ENCODE assay signal across 12 mouse cellular contexts in the genomic region with DNA sequence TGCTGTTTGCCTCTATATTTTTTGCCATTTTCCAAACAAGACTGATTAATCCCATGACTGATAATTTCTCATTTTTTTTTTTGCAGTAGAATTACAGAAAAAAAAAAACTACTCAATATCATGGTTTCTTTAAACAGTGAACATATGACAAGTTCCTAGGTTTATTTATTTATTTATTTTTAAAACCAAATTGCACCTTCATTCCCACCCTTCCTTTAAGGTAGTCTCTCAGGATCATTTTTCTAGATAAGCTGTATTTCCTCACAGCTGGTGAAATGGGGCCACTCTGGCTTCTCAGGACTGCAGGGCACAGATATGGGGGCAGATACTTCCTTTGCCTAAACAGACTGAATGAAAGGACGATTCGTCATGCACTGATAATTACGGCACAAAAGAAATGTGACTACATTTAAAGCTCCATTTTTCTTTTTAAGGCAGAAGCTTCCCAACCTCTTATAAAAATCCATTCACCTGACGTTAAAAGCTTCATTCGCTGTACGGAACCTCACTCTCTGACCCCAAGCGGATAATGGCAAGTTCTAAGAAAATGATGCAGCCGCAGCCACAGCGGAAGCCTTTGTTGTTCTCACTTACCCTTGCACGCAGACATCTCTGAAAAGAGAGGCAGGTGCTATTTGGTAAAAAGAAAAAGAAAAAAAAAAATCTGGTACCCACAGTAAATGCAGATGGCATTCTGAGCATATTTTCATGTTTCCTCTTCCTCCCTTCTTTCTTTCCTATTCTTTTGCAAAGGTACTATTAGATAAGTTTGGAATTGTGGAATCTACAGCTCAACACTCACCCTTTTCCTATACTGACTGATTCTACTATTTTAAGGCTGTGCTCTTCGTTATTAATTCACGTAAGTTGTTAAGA.
A peak's percentile ranks its signal among the peaks of the same experiment; 100 is the strongest.
DNase-seq lines count a peak whose midpoint lies in the region; ATAC-seq and TF ChIP-seq lines count a peak whose summit lies in the region.
"Had no signal": no experiment of that assay in that cellular context is flagged by ENCODE, and none has a peak within 500 bp of the region (broad histone marks: within the 10 kb centered on the region; RNA-seq: fewer than 3 reads in every experiment).

No protein-coding gene starts in this region.

- H3K36me3 ChIP-seq in heart, embryonic 12.5 days, result no peaks in the 10 kb centered on the region
- no peaks in the 10 kb centered on the region for H3K36me3 ChIP-seq in hindbrain, embryonic 16.5 days (ENCODE audit: control insufficient read depth, insufficient read depth, low read length)
- H3K36me3 ChIP-seq: stomach, embryonic 15.5 days had no signal

- TF ChIP-seq POLR2A in brain, embryonic 14.5 days (IDR thresholded peaks at IDR 0.05; ENCODE audit: borderline replicate concordance, extremely low read depth, insufficient read depth, insufficient read length, poor library complexity, severe bottlenecking), result no peak

- no peak for DNase-seq in heart, postnatal 14 days
- DNase-seq in brain, embryonic 14.5 days (ENCODE audit: low read depth), result peak; percentile 81
- peak; percentile 48 for DNase-seq in naive thymus-derived CD4-positive, alpha-beta T cell, adult 2 months (ENCODE audit: low read depth)
- no peak for DNase-seq in adipocyte (ENCODE audit: low spot score)
- DNase-seq in gastrocnemius, postnatal 14 days, result no peak
- no peak for DNase-seq in urinary bladder, postnatal 10 days (ENCODE audit: low spot score)
- DNase-seq: kidney, adult 11 months; lung, postnatal 36 days had no signal

- no peak overlapping the region for H3K9ac ChIP-seq in heart, embryonic 12.5 days
- peak overlapping the region; percentile 53 for H3K9ac ChIP-seq in hindbrain, embryonic 16.5 days (ENCODE audit: low read depth, low read length)
- H3K9ac ChIP-seq: stomach, embryonic 15.5 days had no signal

- 0 out of 2 replicates have a peak overlapping the region, but pooled peaks have one; percentile 29 for H3K4me2 ChIP-seq in heart, embryonic 12.5 days
- H3K4me2 ChIP-seq in hindbrain, embryonic 16.5 days (ENCODE audit: low read length), result peak overlapping the region; percentile 59
- H3K4me2 ChIP-seq: stomach, embryonic 15.5 days had no signal

- H3K27ac ChIP-seq in heart, embryonic 12.5 days (ENCODE audit: poor library complexity, severe bottlenecking), result no peak overlapping the region
- H3K27ac ChIP-seq in hindbrain, embryonic 16.5 days (ENCODE audit: low read depth, low read length), result peak overlapping the region; percentile 54
- H3K27ac ChIP-seq: stomach, embryonic 15.5 days had no signal

- H3K27me3 ChIP-seq in heart, embryonic 12.5 days (replicated peaks), result no peaks in the 10 kb centered on the region
- H3K27me3 ChIP-seq in hindbrain, embryonic 16.5 days (replicated peaks; ENCODE audit: control insufficient read depth, insufficient read depth, low read length), result no peaks in the 10 kb centered on the region
- H3K27me3 ChIP-seq: CH12.LX; stomach, embryonic 15.5 days had no signal

- H3K4me3 ChIP-seq in heart, embryonic 12.5 days, result no peak overlapping the region
- H3K4me3 ChIP-seq in hindbrain, embryonic 16.5 days (ENCODE audit: low read length), result peak overlapping the region; percentile 31
- H3K4me3 ChIP-seq: stomach, embryonic 15.5 days had no signal

- TF ChIP-seq CTCF in brain, embryonic 14.5 days (IDR thresholded peaks at IDR 0.05; ENCODE audit: borderline replicate concordance, extremely low read depth, insufficient read depth, insufficient read length), result no peak

- no peak for ATAC-seq in heart, embryonic 12.5 days (ENCODE audit: insufficient number of reproducible peaks, low FRiP score)
- ATAC-seq in hindbrain, embryonic 16.5 days, result peak; percentile 67

- intact Hi-C loops in heart, postnatal 14 days (cut with DNase I), result no loop called here
- intact Hi-C loops in gastrocnemius, postnatal 14 days (cut with DNase I; ENCODE audit: low total_unique reads), result no loop called here

- peaks cover 8% of the 10 kb centered on the region; the same call in 1 of the 2 replicates for H3K4me1 ChIP-seq in heart, embryonic 12.5 days (replicated peaks)
- H3K4me1 ChIP-seq in hindbrain, embryonic 16.5 days (ENCODE audit: control insufficient read depth, insufficient read depth, low read depth, low read length), result peaks cover 3% of the 10 kb centered on the region
- H3K4me1 ChIP-seq: stomach, embryonic 15.5 days had no signal

- WGBS in heart, embryonic 12.5 days, result 58% methylated on average over 12 of the region's 12 CpGs
- WGBS in hindbrain, embryonic 16.5 days, result 11% methylated on average over 12 of the region's 12 CpGs

- no peaks in the 10 kb centered on the region for H3K9me3 ChIP-seq in heart, embryonic 12.5 days (replicated peaks)
- no peaks in the 10 kb centered on the region for H3K9me3 ChIP-seq in hindbrain, embryonic 16.5 days (ENCODE audit: control insufficient read depth, low read length)
- H3K9me3 ChIP-seq: stomach, embryonic 15.5 days had no signal

Comparison
In these comparisons a context has a peak if more than half of its experiments do, and no peak if none do; other contexts are left out.
1. DNase-seq: peak in brain, embryonic 14.5 days (single experiment) and naive thymus-derived CD4-positive, alpha-beta T cell, adult 2 months (single experiment); none in heart, postnatal 14 days (0 of 2), adipocyte (single experiment), gastrocnemius, postnatal 14 days (single experiment) and urinary bladder, postnatal 10 days (single experiment).